Mouse (Mus musculus) ovary, adult 18-20 months (tissue): ENCODE data around the gene Zfy1.
"Not testable (repeated sequence)": the region's sequence is repeated elsewhere in the genome, so short reads cannot be mapped to it uniquely, and the experiment has no call there.

Experiments used
- DNase-seq: peaks from one replicate; pipeline ENCODE4 v3.0.0; 2022; ENCODE audit warnings: low spot score, mixed read lengths

The Zfy1 gene

DNA sequence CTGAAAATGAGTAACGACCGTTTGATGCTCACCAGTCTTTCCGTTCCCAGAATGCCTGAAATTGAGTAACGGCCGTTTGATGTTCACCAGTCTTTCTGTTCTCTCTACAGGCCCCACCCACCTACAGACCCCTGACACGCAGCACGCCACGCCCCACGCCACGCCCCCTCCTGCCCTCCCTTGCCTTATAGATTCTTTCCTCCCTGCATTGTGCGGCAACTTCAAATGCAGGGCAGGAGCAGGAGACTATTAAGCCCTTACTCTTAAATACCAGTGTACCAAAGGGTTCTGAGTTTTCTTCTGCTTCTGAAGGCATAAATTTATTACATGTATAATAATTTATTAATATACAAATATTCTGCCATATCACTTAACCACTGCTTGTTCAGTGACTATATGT is at the start of gene Zfy1:
Gene Zfy1 (minus strand): TSS at position 101 of the 400 bp plus-strand sequence.
- not testable (repeated sequence) for DNase-seq

GRCm38 (mm10) chrY:818396-818795 is 21.2 kb upstream of the Zfy1 start, which contains the start of gene Uba1y:
Uba1y (plus strand) TSS chrY:818649.
- no peak for DNase-seq

GRCm38 (mm10) chrY:808991-809661 is 11.9 kb upstream of the Zfy1 start:
- no peak for DNase-seq
